Mouse (Mus musculus): ENCODE results near the gene Gpr50.

Gpr50 gene

DNA sequence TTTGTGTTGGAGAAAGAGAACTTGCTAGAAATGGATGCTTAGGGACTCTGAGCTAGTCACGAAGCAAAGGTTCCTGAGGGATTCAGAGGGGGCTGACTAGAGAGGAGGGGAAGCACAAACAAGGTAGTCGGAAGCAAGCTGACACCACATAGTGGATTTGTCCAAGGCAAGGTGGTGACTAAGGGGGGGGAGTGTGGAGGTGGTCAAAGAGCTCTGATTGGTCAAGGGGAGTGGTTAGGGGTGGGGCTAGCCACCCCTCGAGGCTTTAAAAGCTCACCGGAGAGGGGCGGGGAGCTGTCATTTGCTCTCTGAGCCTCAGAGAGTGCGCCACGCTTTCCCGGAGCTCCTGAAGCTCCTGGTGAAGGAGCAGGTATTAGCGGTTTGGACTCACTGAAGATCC, at the start of gene Gpr50:
TSS of gene Gpr50 (plus strand) at position 294 of the 400 bp plus-strand sequence.
- DNase-seq (ENCODE audit: low spot score), result no peak

DNA sequence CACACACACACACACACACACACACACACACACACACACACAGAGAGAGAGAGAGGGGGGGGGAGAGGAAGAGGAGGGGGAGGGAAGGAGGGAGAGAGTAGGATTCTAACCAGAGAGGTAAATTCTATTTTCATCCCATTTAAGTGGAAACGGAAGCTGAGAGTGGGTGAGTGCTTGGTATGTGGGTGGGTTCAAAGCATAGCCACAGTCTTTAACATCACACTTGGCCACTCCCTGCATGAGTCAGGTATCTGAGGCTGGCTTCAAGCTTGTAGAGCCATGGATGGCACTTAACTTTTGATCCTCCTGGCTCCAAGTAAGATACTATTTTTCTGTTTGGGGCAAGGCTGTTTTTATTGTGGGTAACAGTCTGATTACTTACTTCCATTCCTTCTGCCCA, 41.2 kb upstream of the Gpr50 start:
- no peak for DNase-seq (ENCODE audit: low spot score)

DNA sequence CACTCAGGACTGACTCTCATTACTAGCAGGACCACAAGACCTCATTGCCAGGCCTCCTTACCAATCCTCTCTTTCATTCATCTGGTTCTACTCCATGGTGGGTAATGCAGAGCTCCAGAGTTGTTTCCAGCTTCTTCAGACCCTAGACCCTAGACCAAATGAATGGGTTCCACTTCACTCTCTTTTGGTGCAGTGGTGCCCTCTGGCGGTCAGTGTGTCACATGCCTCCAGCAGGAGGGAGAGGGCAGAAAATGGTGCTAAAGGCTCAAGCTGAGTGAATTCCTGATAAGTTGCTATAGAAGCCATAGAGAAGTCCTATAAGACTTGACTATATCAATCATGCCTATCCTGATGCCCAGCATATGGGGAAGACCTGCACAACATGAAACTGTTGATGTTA, 39.6 kb upstream of the Gpr50 start:
- DNase-seq (ENCODE audit: low spot score), result peak; percentile 22

DNA sequence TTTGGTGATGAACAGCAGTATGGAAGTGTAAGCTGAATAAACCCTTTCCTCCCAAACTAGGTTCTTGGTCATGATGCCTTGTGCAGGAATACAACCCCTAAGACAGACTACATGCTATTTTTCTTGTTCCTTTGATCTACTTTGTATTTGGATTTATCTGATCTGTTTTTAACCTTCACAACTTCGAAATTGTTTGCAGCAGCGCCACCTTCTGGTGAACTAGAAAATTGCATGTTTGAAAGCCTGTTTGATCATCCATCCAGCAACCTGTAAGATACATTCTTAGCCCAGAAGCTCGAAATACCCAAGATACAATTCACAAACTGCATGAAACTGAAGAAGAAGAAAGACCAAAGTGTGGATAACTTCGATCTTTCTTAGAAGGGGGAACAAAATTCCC, 35.2 kb upstream of the Gpr50 start:
- peak; percentile 25 for DNase-seq (ENCODE audit: low spot score)

DNA sequence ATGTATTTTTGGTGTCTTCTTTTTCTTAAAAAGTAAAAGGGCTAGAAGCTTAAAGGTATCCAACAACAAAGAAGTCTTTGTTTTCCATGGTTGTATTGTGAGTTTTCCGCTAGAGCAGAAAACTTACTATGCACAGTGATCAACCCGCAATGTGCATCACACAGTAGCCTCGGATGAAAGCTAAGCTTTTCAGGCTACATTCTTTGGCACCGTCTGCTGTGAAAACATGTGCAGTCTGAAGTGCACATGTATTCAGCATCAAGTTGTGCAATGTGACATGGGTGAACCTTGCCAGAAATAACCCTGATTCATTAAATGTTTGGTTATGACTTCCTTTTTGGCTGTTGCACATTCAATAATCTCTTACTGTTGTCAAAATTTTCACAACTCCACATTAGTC, 32.8 kb upstream of the Gpr50 start:
- DNase-seq (ENCODE audit: low spot score), result no peak

DNA sequence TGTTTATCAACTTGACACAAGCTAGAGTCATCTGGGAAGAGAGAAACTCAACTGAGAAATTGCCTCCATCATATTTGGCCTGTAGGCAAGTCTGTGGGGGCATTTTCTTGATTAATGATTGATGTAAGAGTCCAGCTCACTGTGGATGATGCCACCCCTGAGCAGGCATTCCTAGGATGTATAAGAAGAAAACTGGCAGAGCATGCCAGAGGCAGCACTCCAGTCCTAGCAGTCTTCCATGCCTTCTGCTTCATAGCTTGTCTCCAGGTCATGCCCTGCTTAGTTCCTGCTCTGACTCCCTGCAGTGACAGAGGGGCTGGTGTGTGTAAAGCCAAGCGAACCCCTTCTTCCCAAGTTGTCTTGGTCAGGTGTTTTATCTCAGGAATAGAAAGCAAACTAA, 32.3 kb upstream of the Gpr50 start:
- DNase-seq (ENCODE audit: low spot score), result no peak

DNA sequence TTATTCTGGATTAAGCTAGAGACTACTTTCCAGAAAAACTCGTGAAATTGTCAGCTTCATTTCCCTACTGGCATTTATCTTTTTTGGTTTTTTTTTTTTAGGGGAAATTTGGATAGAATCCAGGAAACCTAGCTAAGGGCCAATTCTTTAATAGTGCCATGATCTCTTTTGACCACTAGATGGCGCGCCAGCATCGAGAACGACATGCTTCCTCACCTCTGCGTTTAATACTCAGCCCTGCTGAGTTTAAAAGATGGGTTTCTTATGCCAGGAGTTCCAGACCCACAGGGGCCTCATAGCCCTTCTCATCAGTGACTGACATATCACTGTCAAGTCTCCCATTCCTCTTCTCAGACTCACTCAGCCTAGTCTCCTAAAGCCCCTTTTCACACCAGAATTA, 15.5 kb upstream of the Gpr50 start:
- peak; percentile 38 for DNase-seq (ENCODE audit: low spot score)

DNA sequence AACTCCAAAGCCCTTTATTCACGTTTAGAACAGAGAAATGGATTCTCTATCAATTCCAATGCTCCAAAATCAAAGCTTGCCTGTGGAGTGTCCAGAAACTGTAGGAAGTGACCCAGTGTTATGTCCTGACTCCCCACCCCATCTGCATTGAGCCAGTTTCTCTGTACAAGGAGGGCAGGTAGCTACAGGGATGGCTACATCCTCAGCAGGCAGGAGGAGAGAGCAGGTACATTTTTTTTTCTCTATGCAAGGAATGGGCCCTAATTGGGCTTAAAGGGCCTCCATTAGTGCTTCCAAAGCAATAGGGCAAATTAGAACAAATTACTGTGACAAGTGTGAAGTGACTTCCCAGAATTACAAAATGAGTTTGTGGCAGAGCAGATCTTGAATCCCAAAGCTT, 15.0 kb upstream of the Gpr50 start:
- DNase-seq (ENCODE audit: low spot score), result no peak

DNA sequence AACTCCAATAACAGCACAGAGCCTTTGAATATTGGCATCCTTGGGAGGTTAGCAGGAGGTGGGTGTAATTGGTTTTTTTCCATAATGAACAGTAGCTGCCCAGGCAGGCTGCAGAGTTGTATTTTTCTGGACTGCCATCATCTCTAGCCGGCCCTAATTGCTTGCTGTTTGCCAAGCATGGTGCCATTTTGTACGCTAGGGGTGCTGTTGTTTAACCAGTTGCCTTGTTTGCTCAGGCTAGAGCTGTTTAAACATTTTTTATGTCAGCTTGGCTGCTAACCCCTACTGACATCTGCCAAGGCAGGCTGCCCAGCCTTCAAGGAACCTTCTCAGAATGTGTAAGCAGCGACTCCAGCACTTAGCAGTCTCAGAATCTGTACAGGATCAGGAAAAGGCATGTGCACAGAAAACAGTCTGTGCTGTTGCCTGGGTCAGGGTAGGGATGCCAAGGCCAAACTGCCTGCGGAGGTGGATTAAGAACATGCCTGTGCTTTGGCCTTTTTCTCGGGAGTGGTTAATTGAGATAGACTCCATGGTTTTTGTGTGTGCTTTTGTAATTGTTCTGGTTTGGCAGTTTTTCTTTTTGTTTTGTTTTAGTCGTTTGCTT, 14.5 kb upstream of the Gpr50 start:
- DNase-seq (ENCODE audit: low spot score), result peak; percentile 6

DNA sequence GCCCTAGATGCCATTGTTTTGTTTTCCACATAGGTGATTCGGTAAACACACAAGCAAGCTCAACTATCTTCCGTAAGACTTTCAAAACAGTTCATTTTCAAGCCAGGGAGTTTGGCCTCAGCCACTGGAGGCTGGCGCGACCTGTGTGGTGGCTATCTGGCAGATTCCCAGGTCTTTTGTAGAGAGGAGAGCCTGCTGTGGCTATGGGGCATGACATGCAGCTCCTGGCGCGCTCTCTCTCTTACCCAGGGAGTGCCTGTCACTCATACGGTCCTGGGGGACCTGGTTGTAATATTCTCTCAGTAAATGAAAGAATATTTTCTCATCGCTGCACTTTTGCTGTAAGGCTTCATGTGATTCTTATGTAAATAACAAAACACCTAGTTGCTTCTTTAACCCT, 13.5 kb upstream of the Gpr50 start:
- no peak for DNase-seq (ENCODE audit: low spot score)

DNA sequence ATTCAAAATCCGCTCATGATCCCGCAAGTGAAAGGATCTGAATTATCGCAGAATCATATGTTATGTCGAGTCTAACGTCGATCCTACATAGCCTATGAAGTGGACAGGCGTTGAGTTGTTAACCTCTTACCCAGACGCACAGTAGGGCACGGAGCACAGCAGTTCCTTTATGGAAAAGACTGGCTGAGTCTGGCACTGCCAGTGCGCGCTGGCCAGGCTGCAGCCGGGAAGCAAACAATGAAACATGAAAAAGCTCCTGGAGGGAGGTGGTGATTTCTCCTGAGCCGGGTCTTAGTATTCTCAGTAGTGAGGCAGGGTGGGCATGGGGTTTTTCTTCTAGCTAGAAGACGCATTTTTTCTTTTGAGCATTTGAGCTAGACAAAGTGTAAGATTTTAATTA, 1.7 kb upstream of the Gpr50 start:
- no peak for DNase-seq (ENCODE audit: low spot score)

DNA sequence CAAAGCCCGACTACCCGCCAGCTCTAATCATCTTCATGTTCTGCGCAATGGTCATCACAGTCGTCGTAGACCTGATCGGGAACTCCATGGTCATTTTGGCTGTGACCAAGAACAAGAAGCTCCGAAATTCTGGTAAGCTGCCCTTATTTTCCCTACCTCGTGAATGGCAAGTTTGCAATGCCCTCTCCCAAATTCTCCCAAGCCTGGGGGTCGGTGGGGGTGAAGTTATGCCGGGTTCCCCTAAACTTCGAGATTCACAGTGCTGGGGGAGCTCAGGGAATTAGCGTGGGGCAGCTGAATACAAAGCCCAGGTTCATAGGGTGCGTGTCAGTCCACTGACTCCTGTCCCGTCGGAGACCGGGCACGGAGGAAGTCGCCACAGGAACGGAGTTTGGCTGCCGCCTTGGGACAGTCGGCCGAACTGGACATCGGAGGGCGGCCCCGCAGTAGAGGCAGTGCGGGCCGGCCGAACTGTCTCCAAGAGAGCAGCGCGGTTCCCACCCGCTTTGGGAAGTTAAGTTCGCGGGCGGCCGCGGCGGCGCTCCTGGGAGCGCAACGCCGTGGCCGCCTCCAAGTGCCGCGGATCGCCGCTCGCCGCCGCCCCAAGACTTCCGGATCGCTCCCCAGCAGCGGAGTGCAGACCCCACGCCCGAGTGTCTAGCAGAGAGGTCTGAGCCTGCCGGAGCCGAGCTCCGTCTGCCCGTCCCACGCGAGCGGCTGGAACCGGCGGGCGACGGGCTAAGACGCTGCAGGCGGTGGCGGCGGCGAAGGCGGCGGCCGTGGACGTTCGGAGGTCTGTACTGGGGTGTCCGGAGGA, 612 bp downstream of the Gpr50 start:
- DNase-seq (ENCODE audit: low spot score), result no peak

DNA sequence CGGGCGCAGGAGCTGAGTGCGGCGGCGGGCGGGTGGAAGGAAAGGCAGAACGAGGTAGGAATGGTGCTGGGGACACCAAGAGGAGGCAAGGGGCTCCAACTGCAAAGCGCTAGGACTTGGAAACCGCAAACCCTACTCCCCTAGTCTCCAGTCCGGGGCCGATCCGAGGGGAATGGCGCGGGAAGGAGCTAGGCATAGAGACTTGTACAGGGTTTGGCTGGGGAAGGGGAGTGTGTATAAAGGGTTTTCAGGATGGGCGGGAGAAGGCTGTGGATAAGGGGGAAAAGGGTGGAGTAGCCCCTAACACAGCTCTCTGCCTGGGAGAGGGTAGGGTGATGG, 1.2 kb downstream of the Gpr50 start:
- no peak for DNase-seq (ENCODE audit: low spot score)

DNA sequence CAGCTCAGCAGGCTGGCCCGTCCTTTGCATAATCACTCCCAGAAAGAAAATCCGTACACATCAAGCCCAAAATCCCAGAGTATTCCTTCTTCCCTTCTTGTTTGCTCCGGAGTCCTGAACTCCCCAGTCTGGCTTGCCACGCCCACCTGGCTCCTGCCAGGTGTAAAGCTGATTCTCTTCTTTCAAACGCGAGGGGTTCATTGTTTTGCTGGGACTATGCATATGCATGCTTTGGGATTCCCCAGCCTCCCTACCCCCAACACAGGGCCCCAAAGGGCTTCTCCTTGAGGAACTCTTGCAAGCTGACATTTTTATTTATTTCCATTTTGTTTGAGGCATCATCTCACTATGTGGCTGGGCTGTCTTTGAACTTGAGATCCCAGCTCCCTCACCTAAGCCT, 6.8 kb downstream of the Gpr50 start:
- DNase-seq (ENCODE audit: low spot score), result no peak

DNA sequence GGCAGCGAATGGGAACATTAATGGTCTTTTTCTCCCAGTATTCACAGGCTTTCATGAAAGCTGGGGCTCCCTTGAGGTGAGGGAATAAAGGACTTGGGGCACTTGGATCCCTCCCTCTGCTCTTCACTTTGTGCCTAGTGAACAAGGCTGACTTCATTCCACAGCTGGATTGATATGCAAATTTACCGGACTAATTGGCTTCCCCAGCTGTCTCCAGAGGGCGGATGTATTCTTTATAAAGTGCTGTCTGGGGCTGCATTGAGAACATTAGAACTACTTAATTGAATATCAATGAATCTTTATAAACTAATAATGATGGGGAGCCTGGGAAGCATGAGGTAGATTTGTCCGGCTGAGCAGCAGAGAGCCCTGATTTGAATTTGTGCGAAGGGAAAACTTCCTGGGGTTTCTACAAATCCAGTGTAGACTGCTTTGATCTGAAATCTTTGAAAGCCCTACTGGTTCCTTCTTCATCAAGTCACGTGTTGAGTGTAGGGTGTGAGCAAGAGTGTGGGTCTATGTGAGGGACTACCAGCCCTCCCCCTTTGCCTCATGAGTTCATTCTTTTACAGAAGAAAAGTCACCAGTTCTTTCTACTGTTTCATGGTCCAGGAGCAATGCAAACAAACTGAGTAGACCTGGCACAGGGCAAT, 37.5 kb downstream of the Gpr50 start:
- DNase-seq (ENCODE audit: low spot score), result no peak
